Mouse (Mus musculus) ES-E14 (cell line): ENCODE results near the gene Zfp385b. TPM values are rescaled to one million over a fixed set of nuclear protein-coding genes. Genes with fewer than 3 reads are reported as not detected.

Experiments
- DNase-seq: peaks from one replicate; pipeline ENCODE4 v3.0.0-alpha.2; 2013; ENCODE audit warnings: low read depth, low spot score
- H3K27ac ChIP-seq: 2 replicates; pipeline ENCODE4 v1.5.1; 2012; ENCODE audit warnings: low read depth, mild to moderate bottlenecking, low read length, moderate library complexity, mixed read lengths; ENCODE audit not compliant: poor library complexity, insufficient read depth, severe bottlenecking
- H3K36me3 ChIP-seq: 2 replicates; pipeline ENCODE4 v1.6.1; 2012; ENCODE audit warnings: mild to moderate bottlenecking, low read length, moderate library complexity, mixed read lengths; ENCODE audit not compliant: control insufficient read depth, poor library complexity, insufficient read depth, severe bottlenecking
- H3K4me1 ChIP-seq, 2 experiments: fragments of 150-350 bp in 1 of 2; sonication (generic) in 1 of 2; 2 replicates each; pipeline ENCODE4 v1.6.1; 2012; ENCODE audit warnings: low read length in 2 of 2, mild to moderate bottlenecking in 1 of 2, mixed read lengths in 1 of 2; ENCODE audit not compliant: control insufficient read depth in 2 of 2, insufficient read depth in 2 of 2, poor library complexity in 1 of 2
- H3K4me3 ChIP-seq, 2 experiments: fragments of 150-350 bp in 1 of 2; sonication (generic) in 1 of 2; 2 replicates each; pipeline ENCODE4 v1.5.1; 2012; ENCODE audit warnings: low read length in 2 of 2, low read depth in 1 of 2, mild to moderate bottlenecking in 1 of 2, mixed read lengths in 1 of 2; ENCODE audit not compliant: insufficient read depth in 1 of 2, poor library complexity in 1 of 2, severe bottlenecking in 1 of 2
- H3K9ac ChIP-seq: 2 replicates; pipeline ENCODE4 v1.6.1; 2012; ENCODE audit warnings: low read depth, mild to moderate bottlenecking, low read length, mixed read lengths; ENCODE audit not compliant: poor library complexity, insufficient read depth, severe bottlenecking
- H3K9me3 ChIP-seq: fragments of 150-350 bp; sonication (generic); 2 replicates; pipeline ENCODE4 v1.6.1; 2012; ENCODE audit warnings: low read depth, mild to moderate bottlenecking, low read length; ENCODE audit not compliant: control insufficient read depth, insufficient read depth
- CHD2 ChIP-seq: IDR thresholded peaks from 2 replicates; pipeline ENCODE4 v1.6.1; 2014; ENCODE audit warnings: mild to moderate bottlenecking, low read depth, low read length, inconsistent platforms
- HCFC1 ChIP-seq: IDR thresholded peaks from 2 replicates; pipeline ENCODE4 v1.6.1; 2012; ENCODE audit warnings: low read length, inconsistent platforms, borderline replicate concordance; ENCODE audit not compliant: insufficient read depth
- MAFK ChIP-seq: IDR thresholded peaks from 2 replicates; pipeline ENCODE4 v1.6.1; 2014; ENCODE audit warnings: mild to moderate bottlenecking, low read depth, low read length, inconsistent platforms; ENCODE audit not compliant: insufficient read depth
- ZC3H11A ChIP-seq: IDR thresholded peaks from 2 replicates; pipeline ENCODE4 v1.6.1; 2012; ENCODE audit warnings: low read depth, mild to moderate bottlenecking, inconsistent platforms, low read length, borderline replicate concordance
- ZNF384 ChIP-seq: IDR thresholded peaks from 2 replicates; pipeline ENCODE4 v1.6.1; 2012; ENCODE audit warnings: low read depth, low read length, inconsistent platforms
- in situ Hi-C, 2 experiments: fragments of 600-800 bp; cut with MboI; formaldehyde crosslinking; loops; one replicate each; pipeline ENCODE4 v1.15.1; 2025; ENCODE audit warnings: low sequenced_read_pairs in 2 of 2, inconsistent platforms in 1 of 2; ENCODE audit not compliant: unreplicated experiment in 2 of 2
- total RNA-seq: library from RNA; depleted of rRNA; stranded (reverse); fragments of 300-350 nt; gene quantifications from 2 replicates; pipeline ENCODE4 v1.2.3, GENCODE M21; 2012

The Zfp385b gene
- total RNA-seq, 1 experiment: 0.09 TPM

DNA sequence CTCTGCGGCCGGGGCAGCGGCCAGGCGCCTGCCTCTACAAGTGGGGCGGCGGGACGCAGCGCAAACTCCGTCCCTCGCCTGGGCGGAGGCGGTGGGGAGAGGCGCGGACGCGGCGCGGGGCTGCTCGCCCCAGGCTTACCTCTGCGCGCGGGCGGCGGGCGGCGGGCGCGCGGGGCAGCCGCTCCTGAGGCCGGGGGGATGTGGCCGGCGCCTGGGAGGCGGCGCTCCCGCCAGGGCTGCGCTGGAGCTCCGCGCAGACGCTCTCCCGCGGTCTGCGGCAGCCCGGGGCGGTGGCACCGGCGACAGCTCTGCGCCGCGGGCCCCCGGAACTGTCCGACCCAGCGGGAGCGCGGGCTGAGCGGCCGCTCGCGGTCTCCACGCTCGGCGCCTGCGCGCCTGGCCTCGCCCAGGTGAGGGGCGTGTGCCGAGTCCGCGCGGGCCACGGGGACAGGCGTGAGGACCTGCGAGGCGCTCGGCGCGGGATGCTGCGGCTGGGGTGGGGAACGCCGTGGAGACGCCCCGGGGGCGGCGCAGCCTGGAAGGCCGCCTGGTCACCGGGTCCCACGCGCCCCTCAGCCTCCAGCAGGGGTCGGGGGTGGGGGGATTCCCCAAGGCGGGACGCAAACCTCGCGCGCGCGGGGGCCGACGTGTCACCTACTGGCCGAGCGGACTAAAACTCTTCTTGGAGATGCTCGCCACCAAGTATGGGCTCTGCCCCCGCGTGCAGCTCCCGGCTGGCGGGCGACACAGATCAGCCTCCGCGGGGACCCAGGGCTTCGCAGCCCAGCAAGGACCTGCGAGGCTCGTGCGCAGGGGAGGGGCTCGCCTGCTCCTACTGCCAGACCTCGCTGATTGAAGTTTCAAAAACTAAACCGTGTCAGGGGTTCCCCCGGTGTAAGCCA, 2.8 kb downstream of the Zfp385b start:
- Histone ChIP-seq H3K36me3 (no peaks in the 10 kb centered on the region), H3K9me3 (no peaks in the 10 kb centered on the region), H3K9ac (0 out of 2 replicates have a peak overlapping the region, but pooled peaks have one; percentile 25), H3K4me3 (peak overlapping the region; percentile 63 to 67), H3K27ac (no peak overlapping the region), H3K4me1 (no peaks in the 10 kb centered on the region)
- DNase-seq: peak; percentile 17
- TF ChIP-seq ZC3H11A (no peak), CHD2 (no peak), MAFK (no peak), ZNF384 (no peak), HCFC1 (no peak)
- in situ Hi-C loops: no loop called here

GRCm38 (mm10) chr2:77815775-77816412, 3.5 kb downstream of the Zfp385b start:
- no peaks in the 10 kb centered on the region for H3K36me3 ChIP-seq
- H3K9ac ChIP-seq: 0 out of 2 replicates have a peak overlapping the region, but pooled peaks have one; percentile 25
- in situ Hi-C loops: no loop called here
- DNase-seq: peak; percentile 9
- no peaks in the 10 kb centered on the region for H3K4me1 ChIP-seq
- TF ChIP-seq MAFK (no peak), HCFC1 (no peak), ZC3H11A (no peak), CHD2 (no peak), ZNF384 (no peak)
- H3K9me3 ChIP-seq: no peaks in the 10 kb centered on the region
- H3K4me3 ChIP-seq: peak overlapping the region; percentile 63 to 67; a peak in 3 of 4 replicates
- no peak overlapping the region for H3K27ac ChIP-seq

DNA sequence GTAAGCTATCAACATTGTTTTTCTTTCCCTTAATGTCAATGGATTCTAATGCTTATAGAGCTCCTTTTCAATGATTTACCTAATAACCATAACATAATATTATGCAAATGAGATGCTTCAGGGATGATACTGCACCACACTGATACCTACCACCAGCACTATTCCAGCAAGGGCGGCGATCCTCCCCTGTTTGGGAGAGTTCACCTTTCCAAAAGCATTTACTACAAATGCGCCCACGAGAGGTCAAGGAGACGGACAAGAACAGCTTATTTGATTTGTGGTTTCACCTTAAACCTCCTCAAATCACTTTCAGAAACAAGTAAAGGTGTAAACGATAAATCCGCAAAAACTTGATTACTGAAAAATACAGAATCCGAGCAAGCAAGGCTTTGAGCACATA, 4.5 kb downstream of the Zfp385b start:
- no peak overlapping the region for H3K4me3 ChIP-seq
- no peak for TF ChIP-seq HCFC1
- no peak for TF ChIP-seq CHD2
- no peak for TF ChIP-seq ZNF384
- no peak for TF ChIP-seq MAFK
- no peak for TF ChIP-seq ZC3H11A
- no peak for DNase-seq
- H3K27ac ChIP-seq: no peak overlapping the region
- H3K36me3 ChIP-seq: no peaks in the 10 kb centered on the region
- H3K9ac ChIP-seq: no peak overlapping the region
- in situ Hi-C loops: no loop called here
- no peaks in the 10 kb centered on the region for H3K4me1 ChIP-seq
- no peaks in the 10 kb centered on the region for H3K9me3 ChIP-seq

GRCm38 (mm10) chr2:77813029-77813428, 6.4 kb downstream of the Zfp385b start:
- no peak overlapping the region for H3K9ac ChIP-seq
- TF ChIP-seq HCFC1 (no peak), MAFK (no peak), ZNF384 (no peak), CHD2 (no peak), ZC3H11A (no peak)

More at GRCm38 (mm10) chr2:77813029-77813428, 6.4 kb downstream of the Zfp385b start:
- no peaks in the 10 kb centered on the region for H3K36me3 ChIP-seq
- in situ Hi-C loops: no loop called here
- no peaks in the 10 kb centered on the region for H3K4me1 ChIP-seq
- no peak overlapping the region for H3K27ac ChIP-seq
- H3K9me3 ChIP-seq: no peaks in the 10 kb centered on the region
- DNase-seq: no peak
- no peak overlapping the region for H3K4me3 ChIP-seq
